11 mouse cellular contexts compared by ENCODE assay signal in genomic region chr4:132420471-132420870, GRCm38 (mm10). TPM values are rescaled to one million over a fixed set of nuclear protein-coding genes. Genes with fewer than 3 reads are reported as not detected.
DNase-seq lines count a peak whose midpoint lies in the region; ATAC-seq lines count a peak whose summit lies in the region.
"Had no signal": no experiment of that assay in that cellular context is flagged by ENCODE, and none has a peak within 500 bp of the region (broad histone marks: within the 10 kb centered on the region; RNA-seq: fewer than 3 reads in every experiment).

No protein-coding gene starts in this region.

- DNase-seq in kidney, adult 8-10 months = no peak
- no peak for DNase-seq in spleen, adult 18-20 months
- no peak for DNase-seq in adrenal gland, adult (ENCODE audit: inconsistent age in 2 of 2, low spot score in 1 of 2)
- DNase-seq in right cerebral cortex, postnatal 4 days = no peak
- DNase-seq: cerebellum, adult 11-12 months; gastrocnemius, postnatal 25 days; right cerebral cortex, postnatal 25 days had no signal

- H3K27me3 ChIP-seq in kidney, embryonic 16.5 days (ENCODE audit: insufficient read depth, low read length) = no peaks in the 10 kb centered on the region
- no peaks in the 10 kb centered on the region for H3K27me3 ChIP-seq in embryonic facial prominence, embryonic 13.5 days
- no peaks in the 10 kb centered on the region for H3K27me3 ChIP-seq in intestine, embryonic 15.5 days (replicated peaks)
- H3K27me3 ChIP-seq in neural tube, embryonic 12.5 days (replicated peaks) = no peaks in the 10 kb centered on the region

- WGBS in kidney, embryonic 16.5 days = 78% methylated on average over 5 of the region's 5 CpGs
- 63% methylated on average over 5 of the region's 5 CpGs for WGBS in embryonic facial prominence, embryonic 13.5 days
- WGBS in intestine, embryonic 15.5 days = 72% methylated on average over 5 of the region's 5 CpGs
- 82% methylated on average over 5 of the region's 5 CpGs for whole genome bisulfite sequencing in neural tube, embryonic 12.5 days

- H3K9me3 ChIP-seq in kidney, embryonic 16.5 days (ENCODE audit: low read length) = no peaks in the 10 kb centered on the region
- H3K9me3 ChIP-seq in embryonic facial prominence, embryonic 13.5 days = no peaks in the 10 kb centered on the region
- H3K9me3 ChIP-seq in intestine, embryonic 15.5 days = no peaks in the 10 kb centered on the region
- no peaks in the 10 kb centered on the region for H3K9me3 ChIP-seq in neural tube, embryonic 12.5 days

- H3K27ac ChIP-seq in kidney, embryonic 16.5 days (ENCODE audit: low read length) = peak overlapping the region; percentile 100; the same call in 1 of the 2 replicates
- H3K27ac ChIP-seq in embryonic facial prominence, embryonic 13.5 days = no peak overlapping the region
- no peak overlapping the region for H3K27ac ChIP-seq in intestine, embryonic 15.5 days
- H3K27ac ChIP-seq in neural tube, embryonic 12.5 days = no peak overlapping the region

- ATAC-seq in kidney, embryonic 16.5 days (ENCODE audit: low FRiP score, low TSS enrichment) = no peak
- ATAC-seq in embryonic facial prominence, embryonic 13.5 days (ENCODE audit: insufficient number of reproducible peaks, insufficient read depth, low FRiP score, low TSS enrichment, low read depth) = no peak
- no peak for ATAC-seq in intestine, embryonic 15.5 days
- no peak for ATAC-seq in neural tube, embryonic 12.5 days (ENCODE audit: low FRiP score, low read depth)

- peak overlapping the region; percentile 84 for H3K4me3 ChIP-seq in kidney, embryonic 16.5 days (ENCODE audit: low read length)
- peak overlapping the region; percentile 84; the same call in 1 of the 2 replicates for H3K4me3 ChIP-seq in embryonic facial prominence, embryonic 13.5 days
- H3K4me3 ChIP-seq in intestine, embryonic 15.5 days (replicated peaks) = no peak overlapping the region
- H3K4me3 ChIP-seq in neural tube, embryonic 12.5 days = no peak overlapping the region; the same call in 1 of the 2 replicates

- no peaks in the 10 kb centered on the region for H3K36me3 ChIP-seq in kidney, embryonic 16.5 days (ENCODE audit: insufficient read depth, low read length)
- 0 out of 2 replicates have a peak, but pooled peaks cover 5% of the 10 kb centered on the region for H3K36me3 ChIP-seq in embryonic facial prominence, embryonic 13.5 days
- H3K36me3 ChIP-seq in intestine, embryonic 15.5 days = no peaks in the 10 kb centered on the region
- H3K36me3 ChIP-seq in neural tube, embryonic 12.5 days = no peaks in the 10 kb centered on the region

- peaks cover 32% of the 10 kb centered on the region for H3K4me1 ChIP-seq in kidney, embryonic 16.5 days (ENCODE audit: insufficient read depth, low read length)
- H3K4me1 ChIP-seq in embryonic facial prominence, embryonic 13.5 days = peaks cover 23% of the 10 kb centered on the region
- H3K4me1 ChIP-seq in intestine, embryonic 15.5 days (replicated peaks) = peaks cover 14% of the 10 kb centered on the region
- peaks cover 13% of the 10 kb centered on the region for H3K4me1 ChIP-seq in neural tube, embryonic 12.5 days

- peak overlapping the region; percentile 60 for H3K4me2 ChIP-seq in kidney, embryonic 16.5 days (replicated peaks; ENCODE audit: low read depth, low read length)
- peak overlapping the region; percentile 60 for H3K4me2 ChIP-seq in embryonic facial prominence, embryonic 13.5 days
- H3K4me2 ChIP-seq in intestine, embryonic 15.5 days (replicated peaks) = peak overlapping the region; percentile 59
- H3K4me2 ChIP-seq in neural tube, embryonic 12.5 days (replicated peaks) = peak overlapping the region; percentile 61

- H3K9ac ChIP-seq in kidney, embryonic 16.5 days (replicated peaks; ENCODE audit: low read length) = peak overlapping the region; percentile 81
- H3K9ac ChIP-seq in embryonic facial prominence, embryonic 13.5 days = no peak overlapping the region
- H3K9ac ChIP-seq in intestine, embryonic 15.5 days = no peak overlapping the region
- H3K9ac ChIP-seq in neural tube, embryonic 12.5 days = no peak overlapping the region

RNA-seq across cellular contexts. Expression of gene Phactr4, which starts 1.8 kb away (rescaled TPM):
- polyA plus RNA-seq in kidney, embryonic 16.5 days (2015; fragmentation: Nextera tagmentation; extraction: Ambion mirVana) = 23.7 and 32.8 TPM in 2 replicates
- 22.7 and 23.6 TPM in 2 replicates for polyA plus RNA-seq in embryonic facial prominence, embryonic 13.5 days (2015; fragmentation: Nextera tagmentation; extraction: Ambion mirVana)
- 17.4 and 17.6 TPM in 2 replicates for polyA plus RNA-seq in intestine, embryonic 15.5 days (2015; fragmentation: Nextera tagmentation; extraction: Ambion mirVana)
- 16.2 and 18.3 TPM in 2 replicates for polyA plus RNA-seq in neural tube, embryonic 12.5 days (2016; fragmentation: Nextera tagmentation; extraction: Ambion mirVana)

RNA-seq across cellular contexts. Expression of gene Med18, which starts 43.2 kb away (rescaled TPM):
- 21.0 and 22.2 TPM in 2 replicates for polyA plus RNA-seq in kidney, embryonic 16.5 days (2015; fragmentation: Nextera tagmentation; extraction: Ambion mirVana)
- 28.7 and 36.4 TPM in 2 replicates for polyA plus RNA-seq in embryonic facial prominence, embryonic 13.5 days (2015; fragmentation: Nextera tagmentation; extraction: Ambion mirVana)
- polyA plus RNA-seq in intestine, embryonic 15.5 days (2015; fragmentation: Nextera tagmentation; extraction: Ambion mirVana) = 18.9 and 21.3 TPM in 2 replicates
- 18.8 and 24.2 TPM in 2 replicates for polyA plus RNA-seq in neural tube, embryonic 12.5 days (2016; fragmentation: Nextera tagmentation; extraction: Ambion mirVana)

Comparison
In these comparisons a context has a peak if more than half of its experiments do, and no peak if none do; other contexts are left out.
1. H3K4me3 ChIP-seq: peak in kidney, embryonic 16.5 days (single experiment) and embryonic facial prominence, embryonic 13.5 days (single experiment); none in intestine, embryonic 15.5 days (single experiment) and neural tube, embryonic 12.5 days (single experiment).
2. Peak in every context shown above with its lines, with median percentiles within 50 percentile points of each other: H3K4me2 ChIP-seq.